Mouse (Mus musculus): ENCODE measurements around the gene Nhlh1.
A peak's percentile ranks its signal among the peaks of the same experiment; 100 is the strongest.

The Nhlh1 gene

DNA sequence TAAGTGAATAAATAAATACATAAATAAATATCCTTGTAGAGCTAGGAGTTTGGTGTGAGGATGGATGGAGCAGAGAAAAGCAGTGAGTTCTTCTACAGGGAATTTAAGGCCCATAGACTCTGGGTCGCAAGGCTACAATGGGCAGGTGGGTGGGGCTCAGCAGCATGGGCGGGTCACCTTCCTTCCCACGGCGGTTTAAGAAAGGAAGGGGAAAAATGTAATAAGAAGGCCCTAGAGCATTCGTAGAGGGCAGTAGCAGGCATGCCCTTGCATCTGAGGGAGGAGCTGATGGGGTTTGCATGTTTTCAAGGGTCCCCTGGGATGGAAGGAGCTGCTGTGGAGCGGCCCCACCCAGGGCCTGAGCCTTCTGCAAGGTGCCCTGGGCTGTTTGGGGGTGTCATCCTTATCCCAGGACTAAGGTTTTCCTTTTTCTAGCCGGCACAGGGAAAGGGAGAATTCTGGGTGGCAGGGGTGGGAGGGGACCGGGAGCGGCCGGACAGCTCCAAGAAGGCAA is 4.5 kb downstream of the Nhlh1 start:
- DNase-seq, result no peak

DNA sequence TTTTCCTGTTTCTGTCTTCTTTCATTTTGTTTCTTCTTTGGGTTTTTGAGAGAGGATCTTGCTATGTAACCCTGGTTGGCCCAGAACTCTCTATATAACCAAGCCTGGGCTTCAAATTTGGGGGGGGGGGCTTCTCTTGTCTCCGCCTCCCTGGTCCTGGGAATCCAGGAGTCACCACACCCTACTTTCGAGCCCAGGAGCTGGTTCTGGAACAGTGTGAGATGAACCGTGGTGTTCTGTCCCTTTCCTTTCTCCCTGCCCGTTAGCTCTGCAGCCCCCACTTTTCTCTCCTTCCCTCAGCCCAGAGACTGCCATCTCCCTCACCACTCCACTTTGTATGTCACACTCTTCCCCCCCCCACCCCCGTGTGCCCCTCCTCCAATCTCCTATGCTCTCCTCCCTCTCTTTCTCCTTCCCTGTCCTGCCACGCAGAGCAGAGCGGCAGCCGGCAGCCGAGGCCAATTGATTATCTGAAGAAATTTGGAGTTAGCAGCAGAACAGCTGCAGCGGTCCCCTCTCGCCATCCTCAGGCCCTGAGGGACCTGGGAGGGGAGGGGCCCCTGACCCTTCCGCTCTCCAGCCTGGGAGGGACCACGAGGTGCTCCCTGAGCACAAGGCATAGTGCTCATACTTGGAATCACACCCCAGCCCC is 8.1 kb downstream of the Nhlh1 start:
- DNase-seq, result no peak

DNA sequence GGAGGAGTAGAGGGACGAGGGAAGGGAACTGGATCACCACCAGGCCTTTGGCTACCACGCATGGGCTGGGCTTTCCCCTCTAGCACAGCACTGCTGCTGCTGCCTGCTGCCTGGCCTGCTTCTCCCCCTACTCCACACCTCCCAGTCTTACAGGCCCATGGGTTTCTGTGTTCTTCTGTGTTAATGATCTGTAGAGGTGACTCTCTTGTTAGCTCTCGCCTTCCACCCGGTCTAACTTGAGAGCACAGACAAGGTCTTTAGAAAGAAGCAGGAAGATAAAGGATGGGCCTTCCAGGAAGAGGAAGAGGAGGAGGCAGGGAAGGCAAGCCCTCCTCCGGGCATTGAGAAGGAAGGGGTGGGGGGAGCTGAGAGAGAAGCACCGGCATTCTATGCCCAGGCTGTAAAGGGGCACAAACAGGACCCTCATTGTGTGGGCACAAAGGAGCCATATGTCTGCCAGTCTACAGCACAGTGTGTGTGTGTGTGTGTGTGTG is 9.1 kb downstream of the Nhlh1 start:
- DNase-seq, result no peak

DNA sequence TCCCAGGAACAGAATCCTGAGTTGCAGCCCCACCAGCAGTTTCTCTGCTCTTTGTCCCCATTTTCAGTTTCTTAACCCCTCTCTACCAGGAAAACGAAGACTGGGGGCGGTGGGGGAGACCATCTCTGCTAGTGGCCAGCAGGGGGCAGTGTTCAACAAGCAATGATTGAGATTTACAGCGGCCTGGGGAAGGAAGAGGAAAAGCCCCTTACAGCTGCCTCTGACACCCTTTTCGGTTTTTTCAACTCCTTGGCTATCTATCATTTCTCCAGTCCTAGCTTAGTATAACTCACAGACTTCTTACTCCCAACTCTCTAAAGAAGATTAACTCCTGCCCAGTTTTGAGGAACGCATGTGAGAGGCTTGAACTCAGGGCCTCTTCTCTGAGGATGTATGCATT is 10.4 kb downstream of the Nhlh1 start:
- DNase-seq, result peak; percentile 68

DNA sequence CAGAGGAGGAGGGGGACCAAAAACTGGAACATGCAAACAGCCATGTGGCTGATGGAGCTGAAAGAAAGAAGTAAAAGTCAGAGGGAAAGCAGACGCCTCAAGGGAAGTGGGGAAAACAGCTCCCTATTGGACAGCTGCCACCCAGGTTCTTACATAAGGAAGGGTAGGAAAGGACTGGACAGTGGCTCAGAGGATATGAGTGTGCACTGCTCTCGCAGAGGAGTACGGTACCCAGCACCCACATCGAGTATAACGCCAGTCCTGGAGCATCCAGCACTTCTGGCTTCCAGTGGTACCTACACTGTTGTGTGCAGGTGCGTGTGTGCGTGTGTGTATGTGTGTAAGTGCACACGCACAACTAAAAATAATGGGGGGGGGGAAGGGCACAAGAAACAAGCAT is 11.0 kb downstream of the Nhlh1 start:
- no peak for DNase-seq

DNA sequence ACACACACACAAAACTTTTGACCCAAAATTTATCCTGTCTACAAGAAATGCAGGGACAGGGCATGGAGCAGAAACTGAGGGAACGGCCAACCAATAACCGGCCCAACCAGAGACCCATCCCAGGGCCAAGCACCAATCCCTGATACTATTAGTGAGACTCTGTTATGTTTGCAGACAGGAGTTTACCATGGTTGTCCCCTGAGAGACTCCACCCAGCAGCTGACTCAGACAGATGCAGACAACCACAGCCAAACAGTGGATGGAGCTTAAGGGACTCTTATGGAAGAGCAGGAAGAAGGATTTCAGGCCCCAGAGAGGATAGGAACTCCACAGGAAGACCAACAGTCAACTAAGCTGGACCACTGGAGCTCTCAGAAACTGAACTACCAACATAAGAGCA is 27.5 kb downstream of the Nhlh1 start:
- no peak for DNase-seq

DNA sequence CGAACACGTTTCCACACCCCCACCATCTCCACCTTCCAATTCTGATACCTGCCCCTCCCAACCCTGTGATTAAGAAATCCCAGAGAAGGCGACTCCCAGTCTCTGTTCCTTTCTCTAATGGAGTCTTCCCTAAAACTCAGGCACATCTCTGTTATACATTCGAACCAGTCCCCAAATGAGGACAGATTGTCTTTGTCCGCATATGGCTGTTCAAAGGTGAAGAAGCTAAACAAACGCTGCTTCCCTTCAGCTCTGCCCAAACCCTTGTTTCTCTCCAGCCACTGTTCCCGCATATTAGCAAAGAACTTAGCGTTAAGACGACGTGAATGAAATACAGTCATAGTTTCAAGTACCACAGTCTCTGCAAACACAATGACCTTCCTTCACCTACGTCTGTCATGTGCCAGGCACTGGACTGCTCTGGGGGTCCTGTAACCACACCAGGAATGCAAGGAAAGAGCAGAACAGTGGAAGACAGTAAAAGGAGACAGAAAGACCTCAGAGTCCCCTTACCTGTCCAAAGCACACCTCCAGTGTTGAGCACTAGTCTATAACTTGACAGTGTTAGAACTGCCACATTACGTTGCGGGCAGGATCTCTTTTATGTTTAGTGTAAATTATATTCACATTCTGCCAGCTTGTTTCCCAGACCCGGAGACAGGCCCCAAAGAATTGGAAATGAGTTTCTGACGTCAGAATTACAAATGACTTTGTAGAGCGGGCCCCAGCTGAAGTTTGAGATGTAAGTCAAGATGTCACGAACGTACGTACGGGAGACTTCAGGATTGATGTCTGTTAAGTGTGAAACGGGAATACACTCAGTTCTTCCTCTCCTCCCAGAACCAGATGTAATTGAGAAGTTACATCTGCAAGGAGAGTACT is 28.7 kb downstream of the Nhlh1 start, which contains the start of gene Vangl2:
Vangl2 (minus strand) TSS at position 51 of the 882 bp plus-strand sequence.
- no peak for DNase-seq

DNA sequence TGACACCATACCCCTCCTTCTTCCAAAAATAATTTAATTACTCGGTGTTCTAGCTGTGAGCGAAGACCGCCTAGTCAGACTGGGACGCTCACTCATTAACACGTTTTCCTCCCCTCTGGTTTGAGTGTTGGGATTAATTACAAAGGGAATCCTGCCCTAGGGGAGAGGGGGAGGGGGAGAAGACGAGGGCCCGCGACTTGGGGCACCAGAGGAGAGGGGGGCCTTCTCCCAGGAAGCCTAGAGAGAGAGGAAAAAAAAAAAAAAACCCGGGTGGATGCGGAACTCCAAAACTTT is 29.6 kb downstream of the Nhlh1 start:
- no peak for DNase-seq

DNA sequence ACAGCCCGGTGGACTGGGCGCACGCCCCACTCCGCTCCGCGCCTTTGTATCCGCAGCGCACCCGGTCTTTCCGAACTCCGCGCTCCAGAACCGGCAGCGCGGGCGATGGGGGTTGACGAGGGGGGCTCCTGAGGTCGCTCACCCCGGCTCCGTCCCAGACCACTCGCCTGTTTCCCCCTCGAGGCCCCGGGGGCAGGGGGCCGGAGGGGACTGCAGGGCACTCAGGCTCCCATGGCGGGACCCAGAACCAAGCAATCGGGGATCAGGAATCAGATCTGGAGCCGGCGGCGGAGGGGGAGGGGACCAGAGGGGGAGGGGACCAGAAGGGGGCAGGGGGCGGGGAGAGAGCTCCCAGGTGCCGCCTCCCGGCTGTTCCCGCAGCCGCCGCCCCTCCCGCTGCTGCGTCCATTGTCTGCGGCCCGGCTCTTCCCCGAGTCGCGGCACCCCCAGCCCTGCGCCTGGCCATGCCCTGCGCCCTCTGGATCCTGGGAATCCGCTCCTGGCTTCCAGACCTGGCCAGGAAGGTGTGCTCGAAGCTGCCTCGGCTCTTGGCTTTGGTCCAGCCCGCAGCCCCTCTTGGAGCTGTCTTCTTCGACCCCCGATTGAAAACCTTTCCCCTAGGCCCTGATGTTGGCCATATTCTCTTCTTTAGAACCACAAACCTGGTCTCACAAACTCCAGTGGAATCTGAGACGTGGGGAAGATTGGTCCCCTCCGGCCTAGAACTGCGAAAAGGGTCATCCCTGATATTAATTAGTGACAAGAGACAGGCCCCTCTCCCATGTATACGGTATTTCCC is 30.2 kb downstream of the Nhlh1 start:
- peak; percentile 84 for DNase-seq

DNA sequence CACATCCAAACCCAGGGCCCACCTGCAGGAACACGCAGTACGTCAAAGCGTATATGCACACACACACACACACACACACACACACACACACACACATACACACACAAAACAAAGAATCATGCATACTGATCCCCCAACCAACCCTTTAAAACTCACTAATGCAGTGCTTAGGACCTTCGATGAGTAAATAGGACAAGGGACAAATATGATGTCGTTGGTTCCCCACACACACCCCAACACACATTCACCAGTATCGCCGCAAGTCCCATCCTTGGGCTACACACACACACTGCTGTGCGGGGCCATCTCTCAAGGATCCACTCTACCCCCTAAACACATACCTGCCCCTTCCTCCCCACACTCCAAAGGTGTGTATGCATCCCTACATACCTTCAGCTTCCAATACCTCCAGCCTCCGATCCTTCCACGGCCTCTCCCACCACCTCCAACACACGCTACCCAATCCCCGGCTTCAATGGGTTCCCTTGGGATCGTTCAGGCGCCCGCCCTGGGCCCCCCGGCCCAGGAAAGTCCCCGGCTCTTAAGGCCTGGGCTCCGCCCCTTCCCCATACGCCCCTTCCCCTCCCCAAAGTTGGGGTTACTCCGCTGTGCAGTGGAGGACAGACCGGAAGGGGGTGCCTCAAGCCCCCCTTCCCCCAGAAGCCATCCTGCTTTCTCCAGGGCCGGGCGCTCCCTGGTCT is 31.0 kb downstream of the Nhlh1 start:
- no peak for DNase-seq

DNA sequence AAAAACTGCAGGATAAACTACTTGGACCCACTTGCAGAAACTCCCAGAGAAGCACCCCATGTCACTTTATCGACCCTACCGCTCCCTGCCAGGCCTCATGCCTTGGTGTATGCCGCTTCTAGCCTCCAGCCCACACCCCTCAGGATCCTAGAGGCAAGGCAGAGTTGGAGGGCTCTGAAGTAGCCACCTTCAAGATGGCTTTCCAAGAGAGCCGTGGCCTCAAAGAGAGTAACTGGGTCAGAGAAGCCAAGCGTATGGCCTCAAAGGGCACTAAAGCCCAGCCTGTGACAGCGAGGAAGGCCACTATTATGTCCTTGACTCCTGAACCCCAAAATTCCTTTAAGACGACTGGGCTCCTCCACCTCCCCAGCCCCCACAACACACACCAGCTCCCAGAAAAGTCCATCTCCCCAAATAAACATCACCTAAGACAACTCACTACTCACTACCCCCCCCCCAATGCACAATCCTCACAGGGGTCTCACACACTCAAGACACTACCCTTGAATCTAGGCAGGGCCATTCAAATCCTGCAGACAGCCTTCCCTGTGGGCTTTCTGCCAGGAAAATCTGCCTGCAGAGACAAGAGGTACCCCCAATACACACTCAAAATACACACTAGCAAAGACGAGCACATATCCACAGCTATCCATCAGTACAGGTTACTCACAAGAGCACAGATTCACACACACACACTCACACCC is 32.0 kb downstream of the Nhlh1 start:
- no peak for DNase-seq

DNA sequence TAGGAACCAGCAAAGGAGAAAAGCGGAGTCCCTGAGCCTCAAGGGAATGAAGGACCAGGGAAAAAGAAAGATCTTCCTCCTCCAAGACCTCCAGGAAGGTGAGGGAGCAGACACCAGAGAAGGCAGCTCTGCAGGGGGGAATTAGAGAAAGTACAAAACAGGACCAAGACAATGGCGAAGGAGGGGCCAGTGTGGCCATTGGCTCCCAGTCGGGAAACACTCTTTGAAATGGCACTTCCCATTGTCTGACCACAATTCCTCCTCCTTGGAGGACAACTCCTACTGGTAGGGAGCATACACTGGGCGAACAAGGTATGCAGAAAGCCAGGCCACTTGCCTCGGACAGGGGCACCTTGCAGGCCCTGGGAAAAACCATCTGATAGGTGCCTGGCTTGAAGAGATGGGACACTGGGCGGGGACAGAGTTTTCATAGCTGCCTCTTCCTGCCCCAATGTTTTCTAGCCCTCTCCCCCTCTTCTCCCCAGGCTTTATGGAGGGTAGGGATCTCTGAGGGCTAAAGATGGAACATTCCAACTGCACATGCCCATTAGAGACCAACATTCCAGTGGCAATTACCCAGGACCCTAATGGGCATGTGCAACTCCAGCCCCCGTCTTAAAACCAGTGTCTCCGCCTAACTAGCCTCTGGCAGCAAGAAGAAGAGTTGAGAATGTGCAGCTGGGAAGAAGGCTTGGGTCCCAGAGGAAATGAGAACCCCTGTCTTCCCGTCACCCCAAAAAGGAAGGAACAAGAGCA is 33.1 kb downstream of the Nhlh1 start:
- DNase-seq, result no peak

DNA sequence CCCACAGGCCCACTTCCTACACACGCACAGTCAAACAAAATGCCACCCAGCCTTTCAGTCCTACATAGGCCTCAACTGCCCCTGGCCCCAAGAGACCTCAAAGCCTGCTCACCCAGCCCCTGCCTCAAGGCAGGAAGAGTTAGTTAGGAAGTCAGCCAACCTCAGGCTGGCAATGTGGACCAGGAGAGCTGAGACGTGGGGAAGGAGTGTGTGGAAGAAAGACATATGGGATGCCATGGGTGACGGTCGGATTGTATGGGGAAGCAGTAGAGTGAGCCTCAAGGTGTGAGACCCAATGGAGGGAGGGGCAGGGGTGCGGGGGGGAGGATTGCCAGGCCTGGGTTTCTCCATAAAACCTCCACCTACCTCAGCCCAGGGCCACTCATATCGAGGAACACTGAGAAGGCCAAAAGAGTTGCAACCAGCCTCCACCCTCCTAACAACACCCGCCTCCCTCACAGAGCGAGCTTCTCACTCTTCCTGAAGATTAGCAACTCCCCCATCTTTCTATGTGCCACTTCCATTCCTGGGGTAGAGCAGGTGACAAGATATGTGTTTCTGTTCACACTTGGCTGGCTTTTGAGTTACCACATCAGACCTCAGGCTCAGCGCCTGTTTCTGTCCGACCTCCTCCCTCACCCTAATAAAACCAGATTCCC is 37.4 kb downstream of the Nhlh1 start:
- no peak for DNase-seq

DNA sequence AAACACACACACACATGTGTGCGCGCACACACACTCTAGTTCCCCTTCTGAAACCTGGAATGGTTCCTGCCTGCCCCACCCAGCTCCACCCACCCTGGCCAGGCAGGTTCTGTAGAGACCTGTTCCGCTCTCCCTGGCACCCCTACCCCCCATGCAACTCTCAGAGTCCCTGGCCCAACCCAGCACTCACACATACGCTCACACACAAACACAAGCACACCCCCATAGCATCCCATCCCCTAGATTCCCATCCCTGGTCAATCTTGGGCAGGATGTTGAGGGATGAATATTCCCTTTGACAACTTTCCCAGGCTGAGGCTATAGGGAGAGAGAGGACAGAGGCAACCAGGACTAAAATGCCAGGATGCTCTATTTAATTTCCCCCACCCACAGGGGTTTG is 38.0 kb downstream of the Nhlh1 start:
- no peak for DNase-seq

DNA sequence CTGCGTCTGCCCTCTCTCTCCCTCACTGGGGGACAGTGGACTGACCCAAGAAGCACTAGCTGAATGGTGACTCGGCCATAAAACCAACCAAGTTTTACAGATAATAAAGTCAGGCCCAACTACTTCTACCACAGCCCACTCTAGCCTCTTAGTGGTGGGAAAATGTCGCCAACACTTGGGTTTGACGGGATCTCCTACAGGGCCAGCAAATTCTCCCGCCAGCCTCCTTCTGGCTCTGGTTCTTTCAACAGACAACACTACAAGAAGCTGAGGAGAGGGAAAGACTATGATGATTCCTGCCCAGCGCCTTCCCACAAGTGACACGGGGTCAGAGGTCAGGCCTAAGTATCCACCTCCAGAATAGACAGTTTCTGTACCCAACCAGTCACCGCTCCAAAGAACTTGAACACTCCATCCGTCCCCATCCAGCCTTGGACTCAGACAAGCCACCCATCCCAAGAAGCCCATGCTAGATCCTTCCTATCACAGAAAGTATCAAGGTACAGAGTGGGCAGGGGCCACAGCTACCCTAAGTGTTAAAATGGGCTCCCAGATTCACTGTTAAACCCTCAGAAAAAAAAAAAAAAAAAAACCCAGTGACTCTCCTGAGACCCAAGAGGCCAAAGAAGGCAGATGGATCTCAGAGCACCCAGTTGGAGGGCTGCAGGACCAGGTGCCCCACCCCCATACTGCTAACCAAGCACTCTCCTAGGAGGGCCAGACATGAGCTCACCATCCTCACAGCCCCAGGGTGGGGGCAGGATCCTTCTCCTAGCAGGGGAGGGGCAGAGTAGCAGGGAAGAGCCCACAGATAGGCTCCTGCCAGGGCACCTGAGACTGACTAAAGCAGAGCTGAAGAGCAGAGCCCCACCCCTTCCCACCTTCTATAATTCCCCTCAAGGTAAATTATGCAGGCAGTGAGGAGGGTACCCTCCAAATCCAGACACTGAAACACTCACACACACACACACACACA is 38.7 kb downstream of the Nhlh1 start:
- DNase-seq, result no peak

DNA sequence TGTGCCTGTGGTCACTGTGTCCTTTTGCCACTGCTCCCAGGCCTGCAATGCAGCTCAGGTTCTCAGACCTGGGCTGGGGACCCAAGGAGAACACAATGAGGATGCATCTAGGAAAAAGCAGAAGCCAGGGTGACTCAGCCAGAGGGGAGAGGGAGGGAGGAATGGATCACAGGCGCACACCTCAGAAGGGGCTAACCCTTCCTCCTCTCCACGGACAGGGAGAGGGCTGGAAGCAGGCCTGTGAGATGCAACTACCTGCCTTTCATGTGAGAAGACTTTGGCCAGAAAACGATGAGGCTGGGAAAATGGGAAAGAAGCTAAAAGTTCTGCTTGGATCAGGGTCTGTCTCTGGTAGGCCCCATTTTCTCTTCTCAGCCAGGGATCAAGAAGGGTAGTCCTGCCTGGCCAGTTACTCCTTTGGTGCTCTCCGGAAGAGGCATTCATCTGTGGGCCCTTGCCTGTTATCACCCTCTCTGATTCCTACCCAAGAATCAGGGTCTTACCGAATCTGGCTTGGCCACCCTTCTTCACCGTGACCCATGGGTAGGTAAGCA is 39.8 kb downstream of the Nhlh1 start:
- DNase-seq, result no peak

DNA sequence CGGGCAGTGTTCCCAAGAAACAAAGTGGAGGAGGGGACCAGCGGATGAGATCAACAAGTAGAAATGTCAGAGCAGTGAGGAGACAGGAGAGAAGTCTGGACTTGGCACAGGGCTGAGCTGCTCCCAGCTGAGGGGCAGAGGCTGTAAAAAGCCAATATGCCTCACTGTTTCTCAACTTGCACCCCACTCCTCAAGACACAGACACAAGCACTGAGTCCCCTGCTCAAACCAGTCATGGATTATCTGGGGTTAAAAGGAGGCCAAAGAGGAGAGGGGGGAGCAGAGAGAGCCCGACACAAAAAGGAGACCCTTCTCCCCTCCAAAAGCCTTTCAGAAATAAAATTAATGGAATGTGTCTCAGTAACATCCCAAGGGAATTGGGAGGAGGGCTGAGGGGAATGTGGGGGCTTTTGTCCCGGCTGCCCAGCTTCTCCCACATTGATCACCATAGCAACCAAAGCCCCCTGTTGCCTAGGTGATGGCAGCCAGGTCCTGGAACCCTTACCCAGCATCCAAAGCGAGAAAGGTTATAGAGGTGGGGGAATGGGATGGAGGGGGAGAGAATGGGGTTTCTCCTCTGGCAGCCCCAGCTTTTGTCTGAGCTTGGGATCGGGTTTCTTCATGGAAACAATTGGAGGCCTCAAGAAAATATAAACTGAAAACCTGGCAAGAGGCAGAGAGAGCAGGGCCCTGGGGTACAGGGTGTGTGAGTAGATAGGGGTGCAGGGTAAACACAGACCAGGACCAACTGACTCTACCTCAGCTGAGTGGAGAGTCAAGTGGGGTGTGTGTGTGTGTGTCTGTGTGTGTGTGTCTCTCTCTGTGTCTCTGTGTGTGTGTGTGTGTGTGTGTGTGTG is 40.5 kb downstream of the Nhlh1 start:
- DNase-seq, result no peak

DNA sequence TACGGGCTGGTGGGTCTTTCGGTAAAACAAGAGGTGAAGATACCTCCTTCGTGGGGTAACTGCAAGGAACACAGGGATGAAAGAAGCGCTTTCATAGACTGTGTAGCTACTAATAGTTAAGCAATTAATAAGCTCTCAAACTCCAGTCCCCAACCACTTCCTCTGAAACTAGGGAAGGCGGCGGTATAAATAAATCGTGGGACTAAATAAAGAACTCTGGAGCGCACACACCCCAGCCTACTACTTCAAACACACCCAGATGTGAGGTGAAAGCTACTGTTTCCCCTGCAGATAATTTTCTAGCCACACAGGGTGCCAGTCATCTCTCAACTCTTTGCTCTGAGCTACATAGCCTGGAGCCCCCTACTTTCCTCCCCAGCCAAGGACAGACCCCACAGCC is 41.3 kb downstream of the Nhlh1 start:
- no peak for DNase-seq

Measured in kidney, adult 18-20 months (tissue).